Mouse (Mus musculus) adrenal gland, adult (tissue): ENCODE data around the gene Sox6.

Source experiments
- DNase-seq, 2 experiments: peaks; one replicate each; pipeline ENCODE4 v3.0.0; 2022 to 2023; ENCODE audit warnings: low spot score in 1 of 2; ENCODE audit not compliant: inconsistent age in 2 of 2

Sox6 gene

GRCm38 (mm10) chr7:115755272-115755671, 283.3 kb downstream of the Sox6 start:
- no peak for DNase-seq

DNA sequence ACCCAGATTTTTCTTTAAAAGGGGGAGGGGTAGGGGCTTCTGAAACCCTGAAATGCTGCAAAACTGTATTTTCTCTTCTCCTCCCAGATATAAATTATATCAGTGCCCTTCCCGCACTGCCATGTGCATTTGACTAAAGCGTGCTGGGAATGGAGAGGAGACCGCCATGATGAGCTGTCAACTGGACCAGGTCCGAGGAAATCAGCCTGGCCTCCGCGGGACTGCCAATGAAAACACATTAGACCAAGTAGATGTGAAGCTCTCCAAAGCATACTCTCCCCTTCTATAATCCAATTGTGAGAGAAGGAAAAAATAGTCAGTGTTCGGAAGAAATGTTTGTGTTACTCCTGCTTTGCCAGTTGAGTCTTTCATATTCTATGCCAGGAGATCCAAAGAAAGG, 284.4 kb downstream of the Sox6 start:
- no peak for DNase-seq

- DNase-seq, result peak in 1 of 2 experiments; percentile 43
These were observed 286.4 kb downstream of the Sox6 start for GRCm38 (mm10) chr7:115752121-115752634.

DNA sequence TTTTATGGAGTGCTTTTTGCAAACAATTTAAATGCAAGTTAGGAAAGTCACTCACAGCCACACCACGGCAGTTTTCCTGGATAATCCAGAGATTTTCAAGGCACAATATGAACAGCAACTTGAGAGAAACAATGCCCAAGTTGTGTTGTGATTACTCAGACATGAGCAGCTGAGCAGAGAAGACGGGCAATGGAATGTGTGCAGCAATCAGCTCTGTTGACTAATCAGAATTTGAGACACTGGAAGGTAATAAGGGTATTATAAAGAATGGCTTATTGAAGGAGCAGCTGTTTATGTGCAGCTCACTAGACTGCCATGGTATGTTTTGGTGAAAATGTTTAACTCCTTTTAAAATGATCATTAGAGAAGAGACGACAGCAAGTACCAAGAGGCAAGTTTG, 287.5 kb downstream of the Sox6 start:
- no peak for DNase-seq

DNA sequence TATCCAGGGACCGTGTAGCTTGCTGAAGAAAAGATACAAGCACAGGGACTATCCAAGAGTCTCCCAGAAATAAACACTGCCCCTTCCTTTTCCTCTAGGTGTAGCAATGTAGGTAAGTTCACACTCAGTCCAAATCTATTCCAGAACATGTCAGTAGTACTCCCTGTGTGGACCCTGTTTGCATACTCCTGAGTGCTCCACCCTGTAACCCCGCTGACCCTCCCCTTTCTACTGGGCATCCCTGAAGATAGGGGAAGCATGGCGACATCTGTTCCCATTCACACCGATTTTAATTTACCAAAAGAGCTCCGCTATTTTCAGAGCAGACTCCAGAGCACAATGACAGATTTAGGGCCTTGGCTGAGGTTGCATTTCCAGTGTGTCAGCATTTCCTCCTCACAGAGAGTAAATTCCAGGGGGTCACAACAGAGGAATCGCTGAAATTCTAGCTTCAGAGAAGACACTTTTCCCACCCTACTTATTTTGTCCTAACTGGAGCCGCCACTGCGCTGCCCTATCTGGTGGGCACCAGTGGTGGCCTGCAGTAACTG, 288.2 kb downstream of the Sox6 start:
- no peak for DNase-seq

GRCm38 (mm10) chr7:115747541-115747940, 291.1 kb downstream of the Sox6 start:
- DNase-seq, result no peak

GRCm38 (mm10) chr7:115745672-115746253, 292.8 kb downstream of the Sox6 start:
- no peak for DNase-seq

DNA sequence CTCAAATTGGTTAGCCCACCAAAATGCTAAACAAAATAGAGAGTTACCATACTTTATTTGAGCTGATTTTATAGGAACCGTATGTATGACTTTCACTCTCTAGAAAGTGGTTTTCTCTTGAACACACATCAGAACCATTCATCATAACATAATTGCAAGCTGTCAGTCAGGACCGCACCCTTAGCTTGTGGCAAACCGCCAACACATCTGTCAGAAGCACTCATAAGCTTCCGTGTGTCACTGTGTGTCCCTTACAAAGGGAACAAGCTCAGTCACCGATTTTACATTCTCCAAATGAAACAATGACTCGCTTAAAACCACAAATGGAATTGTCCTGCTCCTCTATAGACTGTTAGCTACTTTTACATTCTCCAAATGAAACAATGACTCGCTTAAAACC, 304.5 kb downstream of the Sox6 start:
- DNase-seq, result no peak

DNA sequence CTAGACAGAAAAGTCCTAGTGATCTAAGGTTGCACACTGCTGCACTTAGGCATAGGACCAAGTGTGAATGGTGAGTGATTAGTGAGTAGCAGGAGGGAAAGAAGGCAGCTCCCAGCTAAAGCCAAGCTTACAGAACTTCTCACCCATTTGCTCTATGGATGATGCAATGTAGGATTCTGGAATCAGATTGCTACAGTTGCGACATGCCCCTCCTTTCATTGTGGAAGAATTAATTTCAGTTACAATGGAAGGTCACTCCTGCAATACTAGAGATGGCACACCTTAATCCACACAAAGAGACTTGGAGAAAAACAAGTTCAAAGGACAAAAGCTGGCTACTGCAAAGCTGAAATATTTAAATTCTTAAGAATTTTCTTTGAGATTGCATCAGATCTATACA, 305.8 kb downstream of the Sox6 start:
- DNase-seq, result peak in 1 of 2 experiments; percentile 44

- no peak for DNase-seq
These were observed 311.8 kb downstream of the Sox6 start for GRCm38 (mm10) chr7:115726776-115727175.

DNA sequence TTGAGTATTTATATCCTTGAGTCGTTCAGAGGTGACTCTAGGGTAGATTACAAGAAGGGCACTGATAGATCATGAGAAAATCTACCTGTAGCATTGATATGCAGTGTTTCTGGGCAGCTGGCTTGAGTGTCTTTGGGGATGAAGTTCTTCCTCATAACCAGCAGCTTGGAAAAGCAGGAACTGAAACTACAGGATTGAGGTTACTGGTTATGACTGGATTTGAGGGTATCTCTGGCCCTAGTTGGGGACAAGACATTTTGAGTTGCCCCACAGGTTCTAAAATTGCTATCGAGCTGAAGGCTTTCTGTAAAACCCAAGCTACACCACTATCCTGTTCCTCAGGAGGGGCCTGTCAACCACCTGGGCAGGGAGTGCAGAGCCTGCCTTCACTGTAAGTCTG, 314.2 kb downstream of the Sox6 start:
- DNase-seq, result no peak

DNA sequence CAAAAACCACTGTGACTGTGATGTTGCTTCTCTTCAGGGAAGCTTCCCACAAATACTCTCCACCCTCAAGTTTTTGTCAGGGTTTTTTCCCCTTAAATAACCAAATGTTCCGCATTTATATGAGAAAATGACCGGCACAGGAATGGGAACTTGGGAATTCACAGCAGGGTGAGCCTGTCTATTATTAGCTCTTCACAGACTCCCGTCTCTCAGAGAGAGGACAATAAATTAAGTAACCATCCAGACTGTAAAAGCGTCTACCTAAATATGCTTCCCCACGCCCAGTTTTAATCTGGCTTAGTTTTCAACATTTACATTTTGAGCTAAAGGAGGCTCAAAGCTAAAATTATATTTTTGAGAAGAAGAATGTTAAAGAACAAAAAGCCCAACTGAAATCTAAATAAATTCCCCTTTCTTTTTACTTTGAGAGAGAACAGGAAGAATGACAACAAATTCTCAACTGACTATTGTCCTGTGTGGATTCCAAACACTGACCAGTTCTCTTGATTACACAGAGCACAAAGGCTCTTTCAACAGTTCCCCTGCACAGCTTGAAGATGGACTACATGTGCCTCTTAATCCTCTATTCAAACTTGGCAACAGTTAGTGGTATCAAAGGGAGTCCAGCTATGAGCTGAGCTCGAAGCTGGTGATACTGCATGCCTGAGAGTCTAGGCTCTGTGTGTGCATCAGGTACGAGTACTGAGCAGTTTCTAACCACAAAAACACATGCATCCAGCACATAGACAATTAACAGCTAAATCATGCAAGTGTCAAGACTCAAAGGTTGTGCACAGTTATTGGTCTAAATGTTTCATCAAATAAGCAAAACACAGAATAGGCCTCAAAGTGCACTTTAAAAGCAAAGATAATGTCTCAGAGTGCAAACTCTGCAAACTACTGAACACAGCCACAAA, 316.7 kb downstream of the Sox6 start:
- no peak for DNase-seq

GRCm38 (mm10) chr7:115719791-115720190, 318.8 kb downstream of the Sox6 start:
- DNase-seq, result no peak

DNA sequence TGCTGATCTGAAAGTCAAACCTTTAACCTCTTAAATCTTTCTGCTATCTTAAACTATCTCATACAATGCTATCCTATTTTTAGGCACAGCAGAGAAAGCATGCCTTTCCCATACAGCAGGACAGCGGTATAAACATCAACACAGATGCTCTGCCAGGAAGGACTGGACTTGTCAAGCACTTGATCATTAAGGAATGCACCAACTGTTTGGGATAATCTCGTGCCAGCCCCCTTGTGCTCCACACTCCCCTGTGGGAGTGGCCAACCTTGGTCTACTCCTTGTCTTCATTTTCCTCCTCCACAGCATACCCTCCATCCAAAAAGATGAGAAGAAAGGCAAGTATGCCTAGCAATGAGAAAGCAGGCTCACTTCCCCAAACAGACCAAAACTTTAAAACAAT, 332.5 kb downstream of the Sox6 start:
- no peak for DNase-seq

- DNase-seq, result no peak
These were observed 340.5 kb downstream of the Sox6 start for GRCm38 (mm10) chr7:115698105-115698504.

- no peak for DNase-seq
These were observed 345.4 kb downstream of the Sox6 start for GRCm38 (mm10) chr7:115693206-115693605.

GRCm38 (mm10) chr7:115691091-115691490, 347.5 kb downstream of the Sox6 start:
- no peak for DNase-seq

- no peak for DNase-seq
These were observed 351.9 kb downstream of the Sox6 start for GRCm38 (mm10) chr7:115686687-115687086.

DNA sequence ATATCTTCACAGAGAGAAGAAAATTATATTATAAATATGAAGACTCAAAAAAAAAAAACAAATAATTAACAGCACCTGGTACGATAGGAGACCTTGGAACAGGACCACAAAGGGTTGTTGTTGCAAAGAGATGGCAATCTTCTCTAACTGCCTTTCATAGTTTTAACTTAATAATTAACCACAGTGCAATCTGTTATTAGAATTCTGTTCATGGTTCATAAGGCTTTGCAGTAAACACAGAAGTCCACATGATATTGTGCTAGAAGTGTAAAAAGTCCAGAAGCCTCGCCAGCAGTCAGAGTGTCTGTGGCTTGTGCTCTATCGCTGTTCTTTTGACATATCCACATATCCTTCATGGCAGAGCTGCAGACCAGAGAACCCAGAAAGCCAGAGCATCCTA, 354.5 kb downstream of the Sox6 start:
- DNase-seq, result no peak

DNA sequence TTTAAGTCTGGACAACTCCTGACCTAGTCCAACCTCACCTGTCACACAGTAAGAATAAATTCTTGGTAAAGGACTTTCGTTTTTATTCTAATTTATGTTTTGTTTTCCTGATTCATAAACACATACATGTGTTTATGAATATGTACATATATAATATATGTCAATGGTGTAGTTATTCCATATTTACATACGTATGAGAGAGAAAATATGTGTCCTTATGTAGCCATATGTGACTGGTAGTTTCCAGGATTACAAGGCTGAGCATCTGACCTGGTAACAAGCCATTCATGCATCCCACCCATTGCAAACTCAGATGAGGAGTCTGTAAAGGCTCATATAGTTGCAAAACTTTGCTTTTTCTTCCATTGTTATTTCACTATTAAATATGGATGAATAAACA, 366.8 kb downstream of the Sox6 start:
- DNase-seq, result no peak

- DNase-seq, result no peak
These were observed 367.3 kb downstream of the Sox6 start for GRCm38 (mm10) chr7:115671272-115671671.
